Mouse (Mus musculus): Measurements from ENCODE around the gene Enpp1. TPM values are rescaled to one million over a fixed set of nuclear protein-coding genes. Genes with fewer than 3 reads are reported as not detected.

Gene Enpp1
- polyA plus RNA-seq, 1 experiment from 2014 or later, result 2.3 TPM

GRCm38 (mm10) chr10:24719383-24719782 lies 7.4 kb upstream of the Enpp1 start:
- no peak for ATAC-seq (ENCODE audit: insufficient read depth)
- Histone ChIP-seq H3K9me3 (ENCODE audit: low read depth, low read length) (no peaks in the 10 kb centered on the region), H3K27ac (ENCODE audit: low read depth) (no peak overlapping the region), H3K27me3 (ENCODE audit: insufficient read depth, low read length) (no peaks in the 10 kb centered on the region), H3K4me2 (no peak overlapping the region), H3K4me1 (ENCODE audit: insufficient read depth) (no peaks in the 10 kb centered on the region), H3K36me3 (ENCODE audit: insufficient read depth) (no peaks in the 10 kb centered on the region), H3K9ac (no peak overlapping the region), H3K4me3 (ENCODE audit: low read depth, low read length) (no peak overlapping the region)
- TF ChIP-seq CTCF (IDR thresholded peaks at IDR 0.05; ENCODE audit: low read depth), result no peak
- 82% methylated on average over 4 of the region's 4 CpGs for WGBS
- no peak for DNase-seq

DNA sequence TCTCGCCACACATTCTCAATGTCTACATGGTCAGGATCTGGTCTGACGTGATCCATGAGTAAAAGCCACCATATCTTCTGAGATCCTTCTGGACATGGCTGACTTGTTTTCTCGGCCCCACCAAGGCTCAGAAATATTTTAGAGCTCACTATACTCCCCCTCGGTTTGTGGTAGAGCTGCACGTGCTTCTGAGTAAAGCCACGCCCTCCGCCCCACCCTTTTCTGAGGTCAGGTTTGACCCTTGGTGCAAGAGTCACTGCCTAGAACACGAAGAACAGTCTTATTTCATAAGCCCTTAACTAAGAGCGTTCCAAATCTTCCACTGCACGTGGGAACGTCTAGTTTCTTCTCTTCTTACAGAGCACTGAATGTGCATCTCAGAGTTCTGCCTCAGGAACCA lies 6.8 kb upstream of the Enpp1 start:
- H3K4me2 ChIP-seq, result no peak overlapping the region
- 56% methylated on average over 11 of the region's 11 CpGs for WGBS
- no peak overlapping the region for H3K9ac ChIP-seq
- H3K27me3 ChIP-seq (ENCODE audit: insufficient read depth, low read length), result no peaks in the 10 kb centered on the region
- no peak for DNase-seq
- no peak overlapping the region for H3K4me3 ChIP-seq (ENCODE audit: low read depth, low read length)
- H3K36me3 ChIP-seq (ENCODE audit: insufficient read depth), result no peaks in the 10 kb centered on the region
- ATAC-seq (ENCODE audit: insufficient read depth), result no peak
- no peaks in the 10 kb centered on the region for H3K9me3 ChIP-seq (ENCODE audit: low read depth, low read length)
- no peaks in the 10 kb centered on the region for H3K4me1 ChIP-seq (ENCODE audit: insufficient read depth)
- TF ChIP-seq CTCF (IDR thresholded peaks at IDR 0.05; ENCODE audit: low read depth), result no peak
- H3K27ac ChIP-seq (ENCODE audit: low read depth), result no peak overlapping the region

GRCm38 (mm10) chr10:24718058-24718457 lies 6.1 kb upstream of the Enpp1 start:
- ATAC-seq (ENCODE audit: insufficient read depth) (no peak), DNase-seq (no peak)
- H3K36me3 ChIP-seq (ENCODE audit: insufficient read depth), result no peaks in the 10 kb centered on the region
- H3K4me3 ChIP-seq (ENCODE audit: low read depth, low read length), result no peak overlapping the region
- no peak overlapping the region for H3K27ac ChIP-seq (ENCODE audit: low read depth)
- no peak for TF ChIP-seq CTCF (IDR thresholded peaks at IDR 0.05; ENCODE audit: low read depth)
- no peaks in the 10 kb centered on the region for H3K27me3 ChIP-seq (ENCODE audit: insufficient read depth, low read length)
- H3K9me3 ChIP-seq (ENCODE audit: low read depth, low read length), result no peaks in the 10 kb centered on the region
- no peak overlapping the region for H3K4me2 ChIP-seq
- no peaks in the 10 kb centered on the region for H3K4me1 ChIP-seq (ENCODE audit: insufficient read depth)
- 56% methylated on average over 14 of the region's 14 CpGs for WGBS
- no peak overlapping the region for H3K9ac ChIP-seq

DNA sequence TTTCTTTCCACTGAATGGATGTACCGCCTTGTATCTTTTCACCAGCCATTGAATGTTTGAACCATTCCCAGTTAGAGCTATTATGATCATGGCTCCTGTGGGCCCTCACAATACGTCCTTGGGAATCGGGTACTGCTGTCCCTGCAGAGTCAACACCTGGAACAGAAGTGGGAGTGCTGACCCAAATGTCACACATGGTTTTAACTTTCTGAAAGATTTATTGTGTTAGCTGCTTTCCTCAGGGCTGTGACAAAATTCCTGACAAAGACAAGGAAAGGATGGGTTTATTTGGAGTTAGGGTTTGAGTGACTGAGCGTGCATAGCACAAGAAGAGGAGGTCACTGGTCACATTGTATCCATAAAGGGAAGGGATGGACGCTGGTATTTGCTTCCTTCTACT lies 4.3 kb upstream of the Enpp1 start:
- DNase-seq, result no peak
- no peak for TF ChIP-seq CTCF (IDR thresholded peaks at IDR 0.05; ENCODE audit: low read depth)
- Histone ChIP-seq H3K36me3 (ENCODE audit: insufficient read depth) (no peaks in the 10 kb centered on the region), H3K4me1 (ENCODE audit: insufficient read depth) (no peaks in the 10 kb centered on the region), H3K27me3 (ENCODE audit: insufficient read depth, low read length) (no peaks in the 10 kb centered on the region), H3K4me2 (no peak overlapping the region), H3K9me3 (ENCODE audit: low read depth, low read length) (no peaks in the 10 kb centered on the region), H3K4me3 (ENCODE audit: low read depth, low read length) (no peak overlapping the region), H3K27ac (ENCODE audit: low read depth) (no peak overlapping the region), H3K9ac (no peak overlapping the region)
- WGBS, result 75% methylated on average over 5 of the region's 5 CpGs
- no peak for ATAC-seq (ENCODE audit: insufficient read depth)

GRCm38 (mm10) chr10:24712901-24713300 lies 942 bp upstream of the Enpp1 start:
- no peak overlapping the region for H3K27ac ChIP-seq (ENCODE audit: low read depth)
- H3K4me3 ChIP-seq (ENCODE audit: low read depth, low read length), result no peak overlapping the region
- DNase-seq (no peak), ATAC-seq (ENCODE audit: insufficient read depth) (no peak)
- H3K4me2 ChIP-seq, result no peak overlapping the region; the same call in 1 of the 2 replicates
- H3K4me1 ChIP-seq (ENCODE audit: insufficient read depth), result no peaks in the 10 kb centered on the region
- WGBS, result 64% methylated on average over 5 of the region's 5 CpGs
- no peaks in the 10 kb centered on the region for H3K36me3 ChIP-seq (ENCODE audit: insufficient read depth)
- no peak overlapping the region for H3K9ac ChIP-seq
- no peaks in the 10 kb centered on the region for H3K27me3 ChIP-seq (ENCODE audit: insufficient read depth, low read length)
- H3K9me3 ChIP-seq (ENCODE audit: low read depth, low read length), result no peaks in the 10 kb centered on the region
- TF ChIP-seq CTCF (IDR thresholded peaks at IDR 0.05; ENCODE audit: low read depth), result no peak

- H3K27ac ChIP-seq (ENCODE audit: low read depth), result no peak overlapping the region
- H3K4me1 ChIP-seq (ENCODE audit: insufficient read depth), result no peaks in the 10 kb centered on the region
- peak; percentile 37 for DNase-seq
- H3K9ac ChIP-seq, result peak overlapping the region; percentile 59
- ATAC-seq (ENCODE audit: insufficient read depth), result no peak
- no peaks in the 10 kb centered on the region for H3K9me3 ChIP-seq (ENCODE audit: low read depth, low read length)
- H3K36me3 ChIP-seq (ENCODE audit: insufficient read depth), result no peaks in the 10 kb centered on the region
- no peaks in the 10 kb centered on the region for H3K27me3 ChIP-seq (ENCODE audit: insufficient read depth, low read length)
- TF ChIP-seq CTCF (IDR thresholded peaks at IDR 0.05; ENCODE audit: low read depth), result no peak
- H3K4me2 ChIP-seq, result peak overlapping the region; percentile 100
- WGBS, result 5% methylated on average over 15 of the region's 15 CpGs
- H3K4me3 ChIP-seq (ENCODE audit: low read depth, low read length), result peak overlapping the region; percentile 65
These were observed 405 bp upstream of the Enpp1 start for GRCm38 (mm10) chr10:24712367-24712761.

GRCm38 (mm10) chr10:24711071-24711470 lies 888 bp downstream of the Enpp1 start:
- H3K9ac ChIP-seq, result peak overlapping the region; percentile 59
- 19% methylated on average over 10 of the region's 10 CpGs for WGBS
- no peaks in the 10 kb centered on the region for H3K27me3 ChIP-seq (ENCODE audit: insufficient read depth, low read length)
- peak overlapping the region; percentile 100 for H3K4me2 ChIP-seq
- ATAC-seq (ENCODE audit: insufficient read depth) (0 out of 2 replicates have a peak, but pooled peaks have one; percentile 25), DNase-seq (peak; percentile 27)
- no peaks in the 10 kb centered on the region for H3K9me3 ChIP-seq (ENCODE audit: low read depth, low read length)
- H3K36me3 ChIP-seq (ENCODE audit: insufficient read depth), result no peaks in the 10 kb centered on the region
- no peaks in the 10 kb centered on the region for H3K4me1 ChIP-seq (ENCODE audit: insufficient read depth)
- no peak overlapping the region for H3K27ac ChIP-seq (ENCODE audit: low read depth)
- TF ChIP-seq CTCF (IDR thresholded peaks at IDR 0.05; ENCODE audit: low read depth), result no peak
- peak overlapping the region; percentile 65 for H3K4me3 ChIP-seq (ENCODE audit: low read depth, low read length)

DNA sequence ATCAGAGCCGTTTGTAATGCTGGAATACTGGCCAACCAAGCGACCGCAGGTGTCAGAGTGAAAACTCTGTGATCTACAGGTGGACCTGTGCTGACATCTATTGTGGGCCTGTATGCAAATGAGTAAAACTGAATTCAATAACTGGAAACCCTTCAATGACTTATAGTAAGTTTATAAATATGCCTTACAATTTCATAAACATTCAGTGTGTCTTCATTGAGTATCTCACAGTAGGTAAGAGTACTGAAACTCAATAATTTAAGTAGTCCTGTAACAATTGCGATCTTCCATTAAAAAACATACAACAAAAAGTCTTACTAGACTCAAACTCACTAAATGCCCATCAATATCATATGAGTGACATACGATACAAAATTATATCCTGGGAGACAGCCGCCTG lies 1.6 kb downstream of the Enpp1 start:
- TF ChIP-seq CTCF (IDR thresholded peaks at IDR 0.05; ENCODE audit: low read depth), result no peak
- DNase-seq (no peak), ATAC-seq (ENCODE audit: insufficient read depth) (no peak)
- Histone ChIP-seq H3K9me3 (ENCODE audit: low read depth, low read length) (no peaks in the 10 kb centered on the region), H3K36me3 (ENCODE audit: insufficient read depth) (no peaks in the 10 kb centered on the region), H3K9ac (no peak overlapping the region), H3K4me1 (ENCODE audit: insufficient read depth) (no peaks in the 10 kb centered on the region), H3K4me2 (no peak overlapping the region), H3K27me3 (ENCODE audit: insufficient read depth, low read length) (no peaks in the 10 kb centered on the region), H3K27ac (ENCODE audit: low read depth) (no peak overlapping the region), H3K4me3 (ENCODE audit: low read depth, low read length) (no peak overlapping the region)
- 88% methylated on average over 6 of the region's 6 CpGs for WGBS

Measured in lung, embryonic 14.5 days (tissue).